Mouse (Mus musculus) megakaryocyte, embryonic 14.5 days (primary cell): ENCODE measurements around the gene Gstm1.
"Not testable (repeated sequence)": the region's sequence is repeated elsewhere in the genome, so short reads cannot be mapped to it uniquely, and the experiment has no call there.

Experiments
- FLI1 ChIP-seq: IDR thresholded peaks from 2 replicates; pipeline ENCODE4 v1.6.1; 2012; ENCODE audit warnings: low read length, inconsistent platforms, mixed read lengths
- GATA1 ChIP-seq: IDR thresholded peaks from 3 replicates; pipeline ENCODE4 v1.6.1; 2012; ENCODE audit warnings: mixed read lengths, low read length, inconsistent platforms, borderline replicate concordance

DNA sequence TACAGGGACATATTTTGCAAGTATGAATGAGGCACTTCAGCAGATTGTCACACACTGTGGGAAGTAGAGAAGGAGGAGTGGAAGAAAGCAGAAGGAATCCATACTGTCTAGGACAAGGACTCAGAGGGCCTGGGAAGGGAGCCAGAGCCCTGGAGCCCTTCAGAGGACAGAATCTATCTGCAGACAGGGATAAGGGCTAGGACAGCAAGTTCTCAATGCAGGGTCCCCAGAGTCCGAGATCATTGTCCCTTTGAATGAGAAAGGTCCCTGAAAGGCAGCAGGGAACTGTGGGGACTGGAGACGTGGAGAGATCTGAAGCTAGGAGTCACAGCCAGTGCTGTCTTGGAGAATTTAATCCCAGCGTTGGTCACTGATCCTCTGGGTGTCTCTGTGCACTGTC lies 1.5 kb upstream of the Gstm1 start:
- not testable (repeated sequence) for TF ChIP-seq GATA1, FLI1
